Mouse (Mus musculus) ovary, adult 2 months (tissue): Measurements from ENCODE around the gene Tmbim6. TPM values are rescaled to one million over a fixed set of nuclear protein-coding genes. Genes with fewer than 3 reads are reported as not detected.

ENCODE experiments used
- polyA plus RNA-seq: library from polyadenylated mRNA; depleted of rRNA; stranded (reverse); fragments of >200 nt; gene quantifications from 2 replicates; pipeline ENCODE4 v1.2.3, GENCODE M21; 2012; rRNA removed

Tmbim6 gene
- 631 and 638 TPM in 2 replicates for polyA plus RNA-seq

DNA sequence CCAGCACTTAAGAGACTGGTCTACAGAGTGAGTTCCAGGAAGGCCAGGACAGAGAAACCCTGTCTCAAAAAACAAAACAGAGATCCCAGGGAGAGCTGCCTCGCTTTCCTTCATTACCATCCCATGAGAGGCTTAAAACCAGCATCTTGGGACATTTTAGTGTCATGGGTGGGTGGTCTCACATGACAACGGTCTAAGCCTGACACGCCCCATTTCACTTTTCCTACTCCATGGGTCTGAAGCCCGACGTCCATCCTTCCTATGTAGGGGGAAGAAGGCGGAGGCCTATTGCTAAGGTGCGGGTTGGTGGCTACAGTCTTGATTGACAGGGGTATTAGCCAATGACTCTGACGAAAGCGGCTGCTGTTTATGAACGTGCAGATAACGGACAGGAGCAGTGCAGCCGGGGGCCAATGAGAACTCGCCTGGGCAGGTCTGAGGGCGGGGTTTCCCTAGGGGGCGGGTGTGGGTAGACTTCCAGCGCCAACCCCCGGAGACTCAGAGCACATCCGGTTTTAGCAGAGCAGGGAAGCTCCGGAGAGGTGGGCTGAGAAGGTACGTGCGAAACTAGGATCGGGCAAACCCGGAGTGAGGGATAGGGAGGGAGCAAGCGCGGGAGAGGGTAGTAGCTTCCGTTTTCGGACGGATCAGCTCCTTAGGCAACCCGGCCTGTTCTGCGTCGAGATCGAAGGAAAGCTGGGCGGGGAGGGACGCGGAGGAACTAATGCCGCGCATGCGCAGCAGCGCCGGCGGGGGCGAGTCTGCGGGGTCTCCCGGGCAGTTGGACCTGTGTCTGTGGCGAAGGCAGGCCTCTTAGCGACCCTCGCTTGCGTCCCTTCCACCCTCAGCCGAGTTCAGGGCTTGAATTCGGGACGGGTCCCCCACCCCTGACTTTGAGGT lies at the start of gene Tmbim6:
Tmbim6 (plus strand) TSS at position 397 of the 900 bp plus-strand sequence.

DNA sequence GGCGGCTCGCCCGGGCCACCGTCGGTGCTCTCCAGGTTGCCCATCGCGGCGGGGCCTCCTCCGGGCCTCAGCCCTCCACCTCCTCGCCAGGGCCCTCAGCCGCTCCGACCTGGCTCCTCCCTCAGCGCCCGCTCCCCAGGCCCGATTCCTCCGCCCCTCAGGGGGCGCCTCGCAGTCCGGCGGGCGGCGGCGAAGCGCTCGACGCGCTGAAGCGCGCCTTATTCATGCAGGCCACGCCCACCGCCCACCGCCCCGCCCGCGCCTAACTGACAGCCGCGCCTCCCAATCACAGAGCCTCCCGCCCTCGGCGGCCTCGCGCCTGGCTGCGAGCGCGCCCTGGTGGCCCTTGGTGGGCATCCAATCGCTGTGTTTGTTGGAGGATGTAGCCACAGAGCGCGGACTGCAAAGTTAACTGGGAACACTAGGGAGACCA lies 22.4 kb upstream of the Tmbim6 start, which contains the start of gene Fmnl3:
Fmnl3 (minus strand) TSS at position 224 of the 433 bp plus-strand sequence.

DNA sequence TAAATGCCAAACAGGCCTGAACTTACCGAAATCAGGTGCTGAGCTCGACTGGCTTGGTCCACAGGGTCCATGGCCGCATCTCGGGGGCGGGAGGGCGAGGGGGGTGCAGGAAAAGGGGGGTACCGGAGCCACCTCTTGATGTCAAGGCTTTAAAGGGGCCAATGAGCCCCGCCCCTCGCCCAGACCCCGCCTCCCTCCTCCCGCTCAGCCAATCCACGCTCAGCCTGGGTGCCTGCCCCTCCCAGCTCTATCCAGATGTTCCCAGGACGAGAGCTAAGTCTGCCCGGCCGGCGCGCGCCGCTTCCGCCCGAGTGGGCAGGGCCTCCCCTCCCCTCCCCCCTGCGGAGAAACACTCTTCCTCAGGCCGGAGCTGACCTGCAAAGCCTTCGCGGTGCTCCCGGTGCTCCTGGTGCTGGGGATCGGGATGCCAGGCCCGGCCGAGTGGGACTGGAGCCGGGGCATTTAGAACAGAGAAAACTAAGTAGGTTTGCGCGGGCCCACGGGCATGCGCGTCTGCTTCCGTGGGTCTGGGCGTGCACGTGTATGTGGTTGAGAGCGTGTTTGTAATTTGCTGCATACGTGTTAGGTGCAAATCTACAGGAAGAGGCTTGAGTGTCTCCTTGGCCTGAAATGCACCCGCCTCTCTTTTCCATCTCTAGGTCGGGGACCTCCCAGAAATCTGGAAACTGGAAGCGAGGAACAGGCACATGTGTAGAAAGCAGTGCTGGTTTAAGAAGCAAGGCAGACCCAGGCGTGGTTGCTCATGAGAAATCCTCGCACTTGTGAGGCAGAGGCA lies 65.1 kb downstream of the Tmbim6 start, which contains the start of gene Nckap5l:
Nckap5l (minus strand) TSS at position 143 of the 796 bp plus-strand sequence.

Other genes starting within 250 kb of the Tmbim6 start
- 18.4 and 29.1 TPM in 2 replicates for gene Kcnh3, start 168.0 kb upstream of the Tmbim6 start, polyA plus RNA-seq
- gene Mcrs1, start 140.9 kb upstream of the Tmbim6 start, polyA plus RNA-seq, result 118 and 125 TPM in 2 replicates
- 108 and 142 TPM in 2 replicates for gene Prpf40b, start 97.8 kb upstream of the Tmbim6 start, polyA plus RNA-seq
- 0.33 and 0.56 TPM in 2 replicates for gene Fam186b, start 97.0 kb upstream of the Tmbim6 start, polyA plus RNA-seq
- 40.4 and 58.2 TPM in 2 replicates for gene Fmnl3, start 22.4 kb upstream of the Tmbim6 start, polyA plus RNA-seq
- 24.5 and 25.3 TPM in 2 replicates for gene Nckap5l, start 64.9 kb downstream of the Tmbim6 start, polyA plus RNA-seq
- gene Bcdin3d, start 81.8 kb downstream of the Tmbim6 start, polyA plus RNA-seq, result 5.3 and 6.0 TPM in 2 replicates
- gene Faim2, start 135.3 kb downstream of the Tmbim6 start, polyA plus RNA-seq, result 1.7 and 2.3 TPM in 2 replicates
- 15.8 and 22.1 TPM in 2 replicates for gene Aqp2, start 186.2 kb downstream of the Tmbim6 start, polyA plus RNA-seq
- 38.8 and 58.0 TPM in 2 replicates for gene Aqp5, start 197.9 kb downstream of the Tmbim6 start, polyA plus RNA-seq
- 0.17 and 0.28 TPM in 2 replicates for gene Aqp6, start 208.5 kb downstream of the Tmbim6 start, polyA plus RNA-seq